Mouse (Mus musculus): ENCODE measurements around the gene Tnn.

DNA sequence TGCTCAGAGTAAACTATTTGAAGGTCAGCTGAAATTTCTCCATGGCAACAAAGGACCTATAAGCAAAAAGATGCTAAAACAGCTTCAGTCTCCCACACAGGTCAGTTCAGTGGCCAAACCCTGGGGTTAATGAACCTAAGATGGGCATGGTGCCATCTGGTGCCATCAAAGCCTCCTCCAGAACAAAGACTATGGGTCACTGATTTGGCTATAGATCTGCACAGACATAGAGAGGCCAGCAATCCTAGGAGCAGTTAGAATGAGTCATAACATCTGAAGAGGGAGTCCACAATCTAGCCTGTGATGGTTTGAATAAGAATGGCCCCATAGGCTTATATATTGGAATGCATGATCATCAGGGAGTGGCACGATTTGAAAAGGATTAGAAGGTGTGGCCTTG, 69.1 kb downstream of the Tnn start:
- TF ChIP-seq CTCF (IDR thresholded peaks at IDR 0.05; ENCODE audit: low read depth, low read length) = no peak
- TF ChIP-seq POLR2A (IDR thresholded peaks at IDR 0.05; ENCODE audit: extremely low read depth, insufficient read depth, low read length) = no peak

Measured in liver, adult 2 months (tissue).